Mouse (Mus musculus): ENCODE measurements at regions not wholly inside any gene's neighbourhood (a gene's known extent, or its start where the extent isn't known, plus 50 kb on each side); places are given as distances from the start of the nearest gene placed in this dataset.
A peak's percentile ranks its signal among the peaks of the same experiment; 100 is the strongest.

DNA sequence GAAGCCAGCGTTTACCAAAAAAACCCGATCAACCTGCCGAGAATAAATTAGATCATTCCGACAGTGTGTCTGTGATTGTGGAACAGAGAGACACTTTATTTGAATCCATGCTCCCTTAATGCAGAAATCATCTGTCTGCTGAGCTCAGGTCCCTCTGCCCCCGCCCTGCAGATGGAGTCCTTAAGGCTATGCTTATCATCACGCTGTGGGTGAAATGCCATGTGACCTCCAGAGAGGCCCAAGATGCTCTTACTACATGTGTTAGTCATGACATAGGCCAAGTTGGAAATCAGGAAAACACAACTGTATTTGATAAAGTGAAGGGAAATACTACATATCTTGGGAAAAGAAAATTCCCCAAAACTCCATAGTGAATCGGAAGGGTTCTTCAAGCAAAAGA is 206.8 kb upstream of the Pfn2 start:
- H3K36me3 ChIP-seq (replicated peaks): no peaks in the 10 kb centered on the region
- no peaks in the 10 kb centered on the region for H3K9me3 ChIP-seq (replicated peaks)
- no peak overlapping the region for H3K4me3 ChIP-seq (replicated peaks)
- peak; percentile 47; the same call in 1 of the 2 replicates for ATAC-seq (ENCODE audit: insufficient read depth)
- peaks cover 25% of the 10 kb centered on the region for H3K4me1 ChIP-seq (replicated peaks)
- no peak overlapping the region for H3K27ac ChIP-seq (replicated peaks)
- H3K27me3 ChIP-seq: no peaks in the 10 kb centered on the region
- H3K9ac ChIP-seq: no peak overlapping the region
- no peak overlapping the region for H3K4me2 ChIP-seq
- 69% methylated on average over 7 of the region's 7 CpGs for WGBS (ENCODE audit: insufficient replicate concordance)

- no peak for ATAC-seq (ENCODE audit: insufficient read depth)
- H3K9me3 ChIP-seq (replicated peaks): no peaks in the 10 kb centered on the region
- H3K27me3 ChIP-seq: no peaks in the 10 kb centered on the region
- no peaks in the 10 kb centered on the region for H3K36me3 ChIP-seq (replicated peaks)
- H3K4me3 ChIP-seq (replicated peaks): no peak overlapping the region
- no peak overlapping the region for H3K27ac ChIP-seq (replicated peaks)
- peaks cover 25% of the 10 kb centered on the region for H3K4me1 ChIP-seq (replicated peaks)
- no peak overlapping the region for H3K9ac ChIP-seq
- no peak overlapping the region for H3K4me2 ChIP-seq
- WGBS (ENCODE audit: insufficient replicate concordance): 70% methylated on average over 4 of the region's 4 CpGs
Measured at GRCm38 (mm10) chr3:58055181-58055580, 207.3 kb upstream of the Pfn2 start.

- Histone ChIP-seq H3K9me3 (replicated peaks) (no peaks in the 10 kb centered on the region), H3K4me3 (replicated peaks) (no peak overlapping the region), H3K27me3 (no peaks in the 10 kb centered on the region), H3K36me3 (replicated peaks) (no peaks in the 10 kb centered on the region), H3K27ac (replicated peaks) (peak overlapping the region; percentile 72), H3K4me1 (replicated peaks) (peaks cover 25% of the 10 kb centered on the region), H3K9ac (no peak overlapping the region), H3K4me2 (peak overlapping the region; percentile 29)
- 28% methylated on average over 10 of the region's 10 CpGs for WGBS (ENCODE audit: insufficient replicate concordance)
- ATAC-seq (ENCODE audit: insufficient read depth): peak; percentile 97
Measured at GRCm38 (mm10) chr3:58056191-58057063, 208.5 kb upstream of the Pfn2 start.

- Histone ChIP-seq H3K27ac (replicated peaks) (peak overlapping the region; percentile 72), H3K4me1 (replicated peaks) (peaks cover 25% of the 10 kb centered on the region), H3K9me3 (replicated peaks) (no peaks in the 10 kb centered on the region), H3K9ac (no peak overlapping the region), H3K4me3 (replicated peaks) (no peak overlapping the region), H3K4me2 (peak overlapping the region; percentile 29; the same call in 1 of the 2 replicates), H3K36me3 (replicated peaks) (no peaks in the 10 kb centered on the region), H3K27me3 (no peaks in the 10 kb centered on the region)
- ATAC-seq (ENCODE audit: insufficient read depth): peak; percentile 23; the same call in 1 of the 2 replicates
- 40% methylated on average over 2 of the region's 2 CpGs for WGBS (ENCODE audit: insufficient replicate concordance)
Measured at GRCm38 (mm10) chr3:58057064-58057396, 209.2 kb upstream of the Pfn2 start.

- peaks cover 25% of the 10 kb centered on the region for H3K4me1 ChIP-seq (replicated peaks)
- H3K9me3 ChIP-seq (replicated peaks): no peaks in the 10 kb centered on the region
- no peak overlapping the region for H3K4me2 ChIP-seq
- no peak overlapping the region for H3K27ac ChIP-seq (replicated peaks)
- H3K27me3 ChIP-seq: no peaks in the 10 kb centered on the region
- ATAC-seq (ENCODE audit: insufficient read depth): no peak
- H3K9ac ChIP-seq: no peak overlapping the region
- no peaks in the 10 kb centered on the region for H3K36me3 ChIP-seq (replicated peaks)
- WGBS (ENCODE audit: insufficient replicate concordance): 78% methylated on average over 10 of the region's 10 CpGs
- H3K4me3 ChIP-seq (replicated peaks): no peak overlapping the region
Measured at GRCm38 (mm10) chr3:58058134-58058533, 210.3 kb upstream of the Pfn2 start.

DNA sequence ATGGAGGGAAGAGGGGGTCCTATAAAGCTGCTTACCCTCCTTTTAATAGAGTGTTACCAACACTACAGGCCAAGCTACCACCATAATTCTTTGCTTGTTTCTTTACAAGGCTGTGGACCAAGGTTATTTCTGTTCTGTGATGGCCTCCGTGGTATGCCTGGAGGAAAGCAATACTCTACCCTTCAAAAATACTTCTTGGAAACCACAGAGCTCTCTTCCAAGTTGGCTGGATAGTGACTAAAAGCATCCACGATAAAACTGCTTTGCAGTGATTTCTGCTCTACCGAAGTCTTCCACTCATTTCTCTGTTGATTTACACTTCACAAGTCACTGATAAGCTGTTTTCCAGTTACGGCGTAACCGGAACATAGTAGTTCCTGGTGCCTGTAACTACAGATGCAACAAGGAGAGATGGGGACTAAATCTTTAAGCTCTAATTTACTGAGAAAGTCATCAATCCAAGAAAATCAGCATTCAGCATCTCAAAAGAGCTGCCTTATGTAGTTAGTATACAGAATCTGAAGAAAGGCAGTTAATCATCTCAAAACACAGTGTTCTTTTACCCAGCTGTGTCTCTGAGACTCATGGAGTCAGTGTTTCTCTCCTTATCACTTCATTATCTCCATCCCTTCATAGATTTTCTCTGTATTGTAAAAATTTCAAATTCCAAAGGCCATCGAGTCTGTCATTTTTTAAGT is 216.1 kb upstream of the Pfn2 start:
- WGBS (ENCODE audit: insufficient replicate concordance): 71% methylated on average over 7 of the region's 7 CpGs
- H3K4me2 ChIP-seq: no peak overlapping the region
- no peak for ATAC-seq (ENCODE audit: insufficient read depth)

GRCm38 (mm10) chr3:58071574-58071973 is 223.7 kb upstream of the Pfn2 start:
- H3K9me3 ChIP-seq (replicated peaks): no peaks in the 10 kb centered on the region
- H3K4me2 ChIP-seq: no peak overlapping the region
- WGBS (ENCODE audit: insufficient replicate concordance): 33% methylated on average over 3 of the region's 3 CpGs
- no peaks in the 10 kb centered on the region for H3K4me1 ChIP-seq (replicated peaks)
- no peaks in the 10 kb centered on the region for H3K27me3 ChIP-seq
- H3K36me3 ChIP-seq (replicated peaks): no peaks in the 10 kb centered on the region
- no peak overlapping the region for H3K27ac ChIP-seq (replicated peaks)
- no peak overlapping the region for H3K9ac ChIP-seq
- no peak overlapping the region for H3K4me3 ChIP-seq (replicated peaks)
- no peak for ATAC-seq (ENCODE audit: insufficient read depth)

More for the DNA sequence above, 216.1 kb upstream of the Pfn2 start:
- Histone ChIP-seq H3K27ac (replicated peaks) (no peak overlapping the region), H3K4me3 (replicated peaks) (no peak overlapping the region), H3K9me3 (replicated peaks) (no peaks in the 10 kb centered on the region), H3K27me3 (no peaks in the 10 kb centered on the region), H3K9ac (no peak overlapping the region), H3K4me1 (replicated peaks) (no peaks in the 10 kb centered on the region), H3K36me3 (replicated peaks) (no peaks in the 10 kb centered on the region)

GRCm38 (mm10) chr3:58072230-58072839 is 224.5 kb upstream of the Pfn2 start:
- no peaks in the 10 kb centered on the region for H3K36me3 ChIP-seq (replicated peaks)
- H3K4me2 ChIP-seq: no peak overlapping the region
- H3K4me3 ChIP-seq (replicated peaks): no peak overlapping the region
- H3K4me1 ChIP-seq (replicated peaks): no peaks in the 10 kb centered on the region
- no peak for ATAC-seq (ENCODE audit: insufficient read depth)
- H3K27me3 ChIP-seq: no peaks in the 10 kb centered on the region
- H3K9ac ChIP-seq: no peak overlapping the region
- H3K9me3 ChIP-seq (replicated peaks): no peaks in the 10 kb centered on the region
- WGBS (ENCODE audit: insufficient replicate concordance): 62% methylated on average over 5 of the region's 5 CpGs
- H3K27ac ChIP-seq (replicated peaks): no peak overlapping the region

- Histone ChIP-seq H3K36me3 (replicated peaks) (no peaks in the 10 kb centered on the region), H3K27ac (replicated peaks) (no peak overlapping the region), H3K27me3 (no peaks in the 10 kb centered on the region), H3K9me3 (replicated peaks) (no peaks in the 10 kb centered on the region), H3K4me3 (replicated peaks) (no peak overlapping the region), H3K9ac (no peak overlapping the region), H3K4me1 (replicated peaks) (no peaks in the 10 kb centered on the region), H3K4me2 (no peak overlapping the region)
- ATAC-seq (ENCODE audit: insufficient read depth): no peak
- WGBS (ENCODE audit: insufficient replicate concordance): 71% methylated on average over 24 of the region's 24 CpGs
Measured at GRCm38 (mm10) chr3:58089344-58090139, 241.7 kb upstream of the Pfn2 start.

DNA sequence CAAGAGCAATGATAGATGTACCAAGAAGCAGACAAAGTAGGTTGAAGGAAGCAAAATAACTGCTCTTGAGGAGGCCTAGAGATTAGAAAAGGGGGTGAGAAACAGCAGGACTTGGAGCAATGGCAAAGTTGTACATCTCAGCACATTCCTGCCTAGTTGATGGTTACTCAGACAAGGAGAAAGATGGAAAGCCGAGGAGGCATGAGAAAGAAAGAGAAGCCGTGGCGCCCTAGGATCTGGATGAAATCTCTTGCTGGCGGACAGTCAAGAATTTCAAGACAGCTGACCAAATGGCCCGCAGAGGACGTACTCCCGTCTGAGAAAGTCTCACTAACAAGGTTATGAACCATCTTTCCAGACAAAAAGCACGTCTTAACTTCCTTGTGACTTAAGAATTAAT is 242.5 kb upstream of the Pfn2 start:
- 66% methylated on average over 8 of the region's 8 CpGs for WGBS (ENCODE audit: insufficient replicate concordance)
- Histone ChIP-seq H3K4me3 (replicated peaks) (no peak overlapping the region), H3K4me2 (no peak overlapping the region), H3K9me3 (replicated peaks) (no peaks in the 10 kb centered on the region), H3K4me1 (replicated peaks) (no peaks in the 10 kb centered on the region), H3K27me3 (no peaks in the 10 kb centered on the region), H3K36me3 (replicated peaks) (no peaks in the 10 kb centered on the region), H3K27ac (replicated peaks) (no peak overlapping the region), H3K9ac (no peak overlapping the region)
- ATAC-seq (ENCODE audit: insufficient read depth): no peak
